Mouse (Mus musculus) limb, embryonic 14.5 days (tissue): Measurements from ENCODE around the gene Nanos3. TPM values are rescaled to one million over a fixed set of nuclear protein-coding genes. Genes with fewer than 3 reads are reported as not detected.

ENCODE experiments used
- ATAC-seq: fragments of 200-750 bp; cut with Nextera tagmentation; 2 replicates; pipeline ENCODE4 v1.8.0; 2017; ENCODE audit warnings: low read depth, moderate number of reproducible peaks, moderate TSS enrichment; ENCODE audit not compliant: low FRiP score
- DNase-seq: peaks from one replicate; pipeline ENCODE4 v3.0.0-alpha.2; 2015; ENCODE audit warnings: low spot score
- H3K27ac ChIP-seq: fragments of 300-500 bp; sonication (generic); replicated peaks from 2 replicates; pipeline ENCODE4 v1.5.1; 2014; ENCODE audit warnings: low read depth, mild to moderate bottlenecking, low read length, moderate library complexity, mixed read lengths
- H3K27me3 ChIP-seq: fragments of 300-500 bp; sonication (generic); 2 replicates; pipeline ENCODE4 v1.6.1; 2014; ENCODE audit warnings: low read length, mixed read lengths; ENCODE audit not compliant: control insufficient read depth, insufficient read depth
- H3K36me3 ChIP-seq: fragments of 300-500 bp; sonication (generic); 2 replicates; pipeline ENCODE4 v1.6.1; 2014; ENCODE audit warnings: mild to moderate bottlenecking, low read length, moderate library complexity, mixed read lengths; ENCODE audit not compliant: control insufficient read depth, insufficient read depth
- H3K4me1 ChIP-seq: fragments of 300-500 bp; sonication (generic); 2 replicates; pipeline ENCODE4 v1.6.1; 2014; ENCODE audit warnings: antibody characterized with exemption, low read length, mixed read lengths; ENCODE audit not compliant: control insufficient read depth, insufficient read depth
- H3K4me2 ChIP-seq: fragments of 300-500 bp; sonication (generic); replicated peaks from 2 replicates; pipeline ENCODE4 v1.6.1; 2014; ENCODE audit warnings: low read depth, mild to moderate bottlenecking, low read length, moderate library complexity; ENCODE audit not compliant: severe bottlenecking
- H3K4me3 ChIP-seq: fragments of 300-500 bp; sonication (generic); replicated peaks from 2 replicates; pipeline ENCODE4 v1.5.1; 2014; ENCODE audit warnings: low read length
- H3K9ac ChIP-seq: fragments of 300-500 bp; sonication (generic); 2 replicates; pipeline ENCODE4 v1.6.1; 2014; ENCODE audit warnings: mild to moderate bottlenecking, low read depth, low read length, moderate library complexity; ENCODE audit not compliant: severe bottlenecking
- H3K9me3 ChIP-seq: fragments of 300-500 bp; sonication (generic); 2 replicates; pipeline ENCODE4 v1.6.1; 2016; ENCODE audit warnings: low read length; ENCODE audit not compliant: control insufficient read depth
- POLR2A ChIP-seq: fragments of 200-500 bp; IDR thresholded peaks from 2 replicates; pipeline ENCODE4 v1.8.0; 2012; ENCODE audit warnings: inconsistent platforms, mild to moderate bottlenecking, moderate library complexity, borderline replicate concordance; ENCODE audit not compliant: insufficient read depth, insufficient read length; ENCODE audit errors: extremely low read depth
- WGBS: fragments of 180-500 bp; shearing (Covaris S2); extraction: QIAGEN DNeasy Blood & Tissue Kit; methylation state at CpG from one replicate; pipeline ENCODE4 v1.1.7; 2014; 5-methylcytosine and 5-hydroxymethylcytosine counted together
- polyA plus RNA-seq, 2 experiments: library from polyadenylated mRNA; depleted of rRNA in 1 of 2; stranded (reverse) in 1 of 2; unstranded in 1 of 2; fragments of >200 nt; fragmentation: Nextera tagmentation in 1 of 2; extraction: Ambion mirVana in 1 of 2; gene quantifications; 2 replicates each; pipeline versions ENCODE4 v1.2.1 to v1.2.3; 2012 to 2014

Gene Nanos3
- polyA plus RNA-seq, 2 experiments, result 3.0 to 5.8 TPM

GRCm38 (mm10) chr8:84137848-84138247, 47.2 kb downstream of the Nanos3 start:
- Histone ChIP-seq H3K27me3 (no peaks in the 10 kb centered on the region), H3K4me2 (no peak overlapping the region), H3K9me3 (no peaks in the 10 kb centered on the region), H3K4me3 (no peak overlapping the region), H3K4me1 (no peaks in the 10 kb centered on the region), H3K9ac (no peak overlapping the region), H3K27ac (no peak overlapping the region), H3K36me3 (peaks cover 99% of the 10 kb centered on the region)
- no peak for TF ChIP-seq POLR2A
- ATAC-seq, result no peak
- WGBS, result 95% methylated on average over 3 of the region's 3 CpGs
- DNase-seq, result no peak

DNA sequence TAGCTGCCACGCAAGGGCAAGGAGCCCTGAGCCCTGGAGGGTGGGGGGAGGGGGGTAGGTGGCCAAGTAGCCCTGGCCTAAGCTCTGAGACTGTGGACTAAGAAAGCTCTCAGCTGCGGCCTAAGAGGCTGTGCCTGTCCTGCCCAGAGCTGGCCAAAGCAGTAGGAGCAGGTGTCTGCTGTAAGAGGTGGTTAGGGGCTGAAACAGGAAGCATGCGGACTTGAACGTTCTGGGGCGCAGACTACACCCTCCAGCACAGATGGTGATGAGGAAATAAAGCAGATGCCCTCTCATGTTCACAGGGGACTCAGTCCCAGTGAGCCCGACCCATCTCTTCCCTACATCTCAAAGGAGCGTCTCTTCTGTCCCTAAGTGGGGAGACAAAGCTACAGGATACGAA, 52.8 kb downstream of the Nanos3 start:
- DNase-seq, result no peak
- Histone ChIP-seq H3K27ac (no peak overlapping the region), H3K27me3 (no peaks in the 10 kb centered on the region), H3K4me3 (no peak overlapping the region), H3K9me3 (no peaks in the 10 kb centered on the region), H3K9ac (no peak overlapping the region), H3K4me2 (no peak overlapping the region), H3K4me1 (peaks cover 12% of the 10 kb centered on the region; the same call in 1 of the 2 replicates), H3K36me3 (peaks cover 57% of the 10 kb centered on the region)
- 87% methylated on average over 8 of the region's 8 CpGs for WGBS
- no peak for TF ChIP-seq POLR2A
- no peak for ATAC-seq

DNA sequence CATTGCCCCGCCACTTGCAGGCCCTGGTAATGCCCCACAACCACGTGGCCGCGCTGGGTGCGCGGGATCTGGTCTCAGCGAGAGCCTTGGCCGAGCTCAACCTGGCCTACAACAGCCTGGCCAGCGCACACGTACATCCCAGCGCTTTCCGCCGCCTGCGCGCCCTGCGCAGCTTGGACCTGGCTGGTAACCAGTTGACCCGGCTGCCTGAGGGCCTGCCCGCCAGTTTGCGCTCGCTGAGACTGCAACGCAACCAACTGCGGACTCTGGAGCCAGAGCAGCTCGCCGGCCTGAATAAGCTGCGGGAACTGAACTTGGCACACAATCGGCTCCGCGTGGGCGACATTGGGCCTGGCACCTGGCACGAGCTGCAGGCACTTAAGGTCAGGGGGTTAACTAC, 54.2 kb downstream of the Nanos3 start:
- WGBS, result 48% methylated on average over 30 of the region's 30 CpGs
- H3K4me3 ChIP-seq, result no peak overlapping the region
- DNase-seq (no peak), ATAC-seq (no peak)
- no peak overlapping the region for H3K27ac ChIP-seq
- peaks cover 16% of the 10 kb centered on the region; the same call in 1 of the 2 replicates for H3K4me1 ChIP-seq
- no peak overlapping the region for H3K4me2 ChIP-seq
- peaks cover 43% of the 10 kb centered on the region for H3K36me3 ChIP-seq
- H3K9ac ChIP-seq, result 0 out of 2 replicates have a peak overlapping the region, but pooled peaks have one; percentile 21
- no peak for TF ChIP-seq POLR2A
- no peaks in the 10 kb centered on the region for H3K27me3 ChIP-seq
- H3K9me3 ChIP-seq, result no peaks in the 10 kb centered on the region

- 57% methylated on average over 8 of the region's 8 CpGs for WGBS
- no peak for DNase-seq
- no peaks in the 10 kb centered on the region for H3K9me3 ChIP-seq
Observed at GRCm38 (mm10) chr8:84128277-84128676, 56.7 kb downstream of the Nanos3 start.

DNA sequence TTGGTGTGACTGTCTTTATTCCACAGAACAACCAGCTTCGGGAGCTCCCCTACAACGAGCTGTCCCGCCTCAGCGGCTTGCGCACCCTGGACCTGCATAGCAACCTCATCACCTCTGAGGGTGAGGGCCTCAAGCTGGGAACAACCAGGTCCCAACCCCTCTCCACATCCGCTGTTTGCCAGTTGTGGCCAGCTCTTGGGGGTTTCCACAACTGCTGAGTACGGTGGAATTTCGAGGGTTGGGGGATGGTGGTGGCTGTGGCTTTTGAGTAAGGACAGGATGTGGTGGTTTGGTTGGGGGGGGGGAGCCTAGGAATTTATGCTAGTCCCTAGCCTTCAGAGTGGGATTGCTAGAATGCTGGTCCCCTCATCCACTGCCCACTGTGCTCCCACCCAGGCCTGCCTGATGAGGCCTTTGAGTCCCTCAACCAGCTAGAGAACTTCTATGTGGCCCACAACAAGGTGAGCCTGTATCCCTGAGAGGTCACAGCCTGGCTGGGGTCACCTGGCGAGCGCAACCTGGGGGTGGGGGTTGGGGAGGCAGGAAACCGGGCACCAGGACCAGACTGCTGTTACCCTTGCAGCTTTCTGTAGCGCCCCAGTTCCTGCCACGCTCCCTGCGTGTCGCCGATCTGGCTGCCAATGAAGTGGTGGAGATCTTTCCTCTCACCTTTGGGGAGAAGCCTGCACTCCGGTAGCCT, 57.7 kb downstream of the Nanos3 start:
- Histone ChIP-seq H3K4me1 (peaks cover 16% of the 10 kb centered on the region; the same call in 1 of the 2 replicates), H3K27me3 (no peaks in the 10 kb centered on the region), H3K4me2 (peak overlapping the region; percentile 25; the same call in 1 of the 2 replicates), H3K9ac (0 out of 2 replicates have a peak overlapping the region, but pooled peaks have one; percentile 17), H3K4me3 (no peak overlapping the region; the same call in 1 of the 2 replicates), H3K9me3 (no peaks in the 10 kb centered on the region), H3K27ac (peak overlapping the region; percentile 70), H3K36me3 (peaks cover 8% of the 10 kb centered on the region)
- ATAC-seq (peak; percentile 46; the same call in 1 of the 2 replicates), DNase-seq (no peak)
- WGBS, result 52% methylated on average over 17 of the region's 17 CpGs
- no peak for TF ChIP-seq POLR2A

More at GRCm38 (mm10) chr8:84128277-84128676, 56.7 kb downstream of the Nanos3 start:
- Histone ChIP-seq H3K27ac (no peak overlapping the region), H3K4me1 (peaks cover 16% of the 10 kb centered on the region; the same call in 1 of the 2 replicates), H3K9ac (no peak overlapping the region), H3K36me3 (peaks cover 17% of the 10 kb centered on the region), H3K4me3 (no peak overlapping the region), H3K27me3 (no peaks in the 10 kb centered on the region), H3K4me2 (peak overlapping the region; percentile 25; the same call in 1 of the 2 replicates)
- no peak for TF ChIP-seq POLR2A
- no peak for ATAC-seq
